Mouse (Mus musculus) CH12.LX (cell line): ENCODE results near the gene Efna1.

ENCODE experiments used
- CHD1 ChIP-seq: IDR thresholded peaks from 2 replicates; pipeline ENCODE4 v1.6.1; 2012; ENCODE audit warnings: low read depth, low read length, improper control_type of control experiment, inconsistent platforms
- CTCF ChIP-seq, 2 experiments: IDR thresholded peaks in 1 of 2; conservative IDR thresholded peaks in 1 of 2; 2 replicates each; pipeline ENCODE4 v1.5.1; 2011 to 2012; ENCODE audit warnings: low read depth in 2 of 2, low read length in 2 of 2, improper control_type of control experiment in 1 of 2, inconsistent platforms in 1 of 2, mild to moderate bottlenecking in 1 of 2, moderate library complexity in 1 of 2
- ELF1 ChIP-seq: IDR thresholded peaks from 2 replicates; pipeline ENCODE4 v1.6.1; 2014; ENCODE audit warnings: low read depth, mild to moderate bottlenecking, inconsistent platforms, low read length, improper control_type of control experiment
- IRF4 ChIP-seq: IDR thresholded peaks from 2 replicates; pipeline ENCODE4 v1.6.1; 2014; ENCODE audit warnings: low read depth, mild to moderate bottlenecking, inconsistent platforms, low read length, improper control_type of control experiment
- KAT2A ChIP-seq: IDR thresholded peaks from 2 replicates; pipeline ENCODE4 v1.6.1; 2012; ENCODE audit warnings: low read length, improper control_type of control experiment, inconsistent platforms; ENCODE audit not compliant: insufficient replicate concordance
- MAFK ChIP-seq: IDR thresholded peaks from 2 replicates; pipeline ENCODE4 v1.6.1; 2011; ENCODE audit warnings: low read length, improper control_type of control experiment; ENCODE audit not compliant: insufficient replicate concordance
- MXI1 ChIP-seq: IDR thresholded peaks from 2 replicates; pipeline ENCODE4 v1.6.1; 2011; ENCODE audit warnings: mild to moderate bottlenecking, low read depth, low read length, improper control_type of control experiment
- MYC ChIP-seq: IDR thresholded peaks from 2 replicates; pipeline ENCODE4 v1.6.1; 2011; ENCODE audit warnings: low read depth, mild to moderate bottlenecking, improper control_type of control experiment, low read length
- POLR2A ChIP-seq: IDR thresholded peaks from 2 replicates; pipeline ENCODE4 v1.6.1; 2011; ENCODE audit warnings: low read depth, mild to moderate bottlenecking, improper control_type of control experiment, low read length
- SIN3A ChIP-seq: IDR thresholded peaks from 2 replicates; pipeline ENCODE4 v1.6.1; 2012; ENCODE audit warnings: low read length, improper control_type of control experiment, inconsistent platforms
- TCF12 ChIP-seq: IDR thresholded peaks from 2 replicates; pipeline ENCODE4 v1.6.1; 2014; ENCODE audit warnings: low read depth, mild to moderate bottlenecking, inconsistent platforms, low read length, improper control_type of control experiment
- UBTF ChIP-seq: IDR thresholded peaks from 2 replicates; pipeline ENCODE4 v1.6.1; 2012; ENCODE audit warnings: low read depth, mild to moderate bottlenecking, inconsistent platforms, low read length, improper control_type of control experiment, moderate library complexity
- USF1 ChIP-seq: IDR thresholded peaks from 2 replicates; pipeline ENCODE4 v1.6.1; 2014; ENCODE audit warnings: low read depth, mild to moderate bottlenecking, inconsistent platforms, low read length, improper control_type of control experiment
- ZC3H11A ChIP-seq: IDR thresholded peaks from 2 replicates; pipeline ENCODE4 v1.6.1; 2012; ENCODE audit warnings: low read depth, mild to moderate bottlenecking, inconsistent platforms, low read length, improper control_type of control experiment

GRCm38 (mm10) chr3:89318316-89318715 is 37.4 kb upstream of the Efna1 start:
- TF ChIP-seq CHD1 = no peak
- no peak for TF ChIP-seq UBTF
- no peak for TF ChIP-seq POLR2A
- TF ChIP-seq CTCF (conservative IDR thresholded peaks at IDR 0.05 in 1 of 2, IDR thresholded peaks at IDR 0.05 in 1 of 2; ENCODE audit: low read depth in 2 of 2, low read length in 2 of 2) = no peak
- no peak for TF ChIP-seq ELF1
- no peak for TF ChIP-seq SIN3A
- TF ChIP-seq MAFK = no peak
- no peak for TF ChIP-seq USF1
- no peak for TF ChIP-seq TCF12
- no peak for TF ChIP-seq IRF4
- no peak for TF ChIP-seq ZC3H11A
- no peak for TF ChIP-seq KAT2A
- no peak for TF ChIP-seq MYC
- no peak for TF ChIP-seq MXI1
